In the genomic region with DNA sequence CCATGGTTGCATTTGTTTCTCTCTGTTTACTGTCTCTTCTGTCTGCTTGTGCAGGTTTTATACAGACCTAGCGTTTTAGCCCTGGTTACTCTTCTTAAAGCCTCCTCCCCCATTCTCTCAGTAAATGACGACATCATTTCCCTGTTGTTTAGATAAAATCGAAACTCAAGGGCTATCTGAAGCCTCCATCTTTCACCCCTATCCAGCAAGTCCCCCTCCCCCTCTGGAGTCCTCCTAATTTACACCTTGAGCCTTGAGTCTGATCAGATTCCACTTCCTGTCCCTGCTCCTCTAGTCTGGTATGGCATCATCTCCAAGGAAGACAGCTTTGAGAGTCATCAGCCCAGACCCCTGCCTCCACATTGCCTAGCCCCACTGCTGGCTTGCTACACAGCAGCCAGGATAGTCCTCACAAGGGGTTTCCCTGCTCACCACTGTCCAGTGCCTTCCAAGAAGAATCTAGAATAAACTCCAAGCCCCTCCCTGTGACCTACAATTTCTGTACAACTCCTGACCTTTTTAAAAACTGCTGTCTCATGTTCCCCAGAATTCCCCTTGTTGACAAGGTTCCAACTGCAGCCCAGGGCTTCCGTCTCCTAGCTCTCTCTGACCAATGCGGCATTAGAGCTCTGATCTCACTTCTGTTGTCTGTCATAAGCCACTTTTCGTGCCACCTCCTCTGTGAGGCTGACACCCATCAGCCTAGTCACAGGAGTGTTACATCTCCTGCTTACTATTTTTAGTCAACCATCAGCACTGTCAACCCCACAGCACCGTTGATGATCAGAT, we compare ENCODE assay signal across 9 mouse cellular contexts. TPM values are rescaled to one million over a fixed set of nuclear protein-coding genes. Genes with fewer than 3 reads are reported as not detected.
DNase-seq lines count a peak whose midpoint lies in the region; ATAC-seq and TF ChIP-seq lines count a peak whose summit lies in the region.
"Had no signal": no experiment of that assay in that cellular context is flagged by ENCODE, and none has a peak within 500 bp of the region (broad histone marks: within the 10 kb centered on the region; RNA-seq: fewer than 3 reads in every experiment).

No protein-coding gene starts in this region.

- 22% methylated on average over 7 of the region's 7 CpGs for WGBS in heart, embryonic 15.5 days
- 69% methylated on average over 7 of the region's 7 CpGs for WGBS in hindbrain, embryonic 16.5 days
- WGBS in midbrain, postnatal 0 days, result 75% methylated on average over 7 of the region's 7 CpGs

- H3K4me3 ChIP-seq in heart, embryonic 15.5 days, result no peak overlapping the region
- no peak overlapping the region for H3K4me3 ChIP-seq in hindbrain, embryonic 16.5 days (ENCODE audit: low read length)
- H3K4me3 ChIP-seq in midbrain, postnatal 0 days (ENCODE audit: low read depth, low read length), result no peak overlapping the region
- H3K4me3 ChIP-seq: lung, embryonic 15.5 days had no signal

- no peak overlapping the region for H3K9ac ChIP-seq in heart, embryonic 15.5 days
- H3K9ac ChIP-seq in hindbrain, embryonic 16.5 days (ENCODE audit: low read depth, low read length), result no peak overlapping the region
- no peak overlapping the region for H3K9ac ChIP-seq in midbrain, postnatal 0 days (replicated peaks; ENCODE audit: low read length, poor library complexity, severe bottlenecking)
- H3K9ac ChIP-seq: lung, embryonic 15.5 days had no signal

- ATAC-seq in heart, embryonic 15.5 days (replicated peaks; ENCODE audit: insufficient number of reproducible peaks, insufficient read depth, low FRiP score, low read depth), result no peak
- no peak for ATAC-seq in hindbrain, embryonic 16.5 days
- ATAC-seq in midbrain, postnatal 0 days (ENCODE audit: low FRiP score), result no peak

- H3K4me2 ChIP-seq in heart, embryonic 15.5 days, result peak overlapping the region; percentile 7; the same call in 1 of the 2 replicates
- H3K4me2 ChIP-seq in hindbrain, embryonic 16.5 days (ENCODE audit: low read length), result no peak overlapping the region
- H3K4me2 ChIP-seq in midbrain, postnatal 0 days (ENCODE audit: low read depth, low read length, poor library complexity, severe bottlenecking), result no peak overlapping the region
- H3K4me2 ChIP-seq: lung, embryonic 15.5 days had no signal

- no peaks in the 10 kb centered on the region for H3K9me3 ChIP-seq in heart, embryonic 15.5 days (replicated peaks)
- H3K9me3 ChIP-seq in hindbrain, embryonic 16.5 days (ENCODE audit: control insufficient read depth, low read length), result no peaks in the 10 kb centered on the region
- no peaks in the 10 kb centered on the region for H3K9me3 ChIP-seq in midbrain, postnatal 0 days (ENCODE audit: low read length)
- H3K9me3 ChIP-seq: lung, embryonic 15.5 days had no signal

- no peaks in the 10 kb centered on the region for H3K36me3 ChIP-seq in heart, embryonic 15.5 days
- no peaks in the 10 kb centered on the region for H3K36me3 ChIP-seq in hindbrain, embryonic 16.5 days (ENCODE audit: control insufficient read depth, insufficient read depth, low read length)
- H3K36me3 ChIP-seq in midbrain, postnatal 0 days (ENCODE audit: insufficient read depth, low read length), result no peaks in the 10 kb centered on the region
- H3K36me3 ChIP-seq: lung, embryonic 15.5 days had no signal

- H3K27me3 ChIP-seq in heart, embryonic 15.5 days, result no peaks in the 10 kb centered on the region
- no peaks in the 10 kb centered on the region for H3K27me3 ChIP-seq in hindbrain, embryonic 16.5 days (replicated peaks; ENCODE audit: control insufficient read depth, insufficient read depth, low read length)
- H3K27me3 ChIP-seq in midbrain, postnatal 0 days (ENCODE audit: insufficient read depth, low read length), result no peaks in the 10 kb centered on the region
- H3K27me3 ChIP-seq: lung, embryonic 15.5 days had no signal

- DNase-seq in CD4-positive helper T cell, adult 2 months (ENCODE audit: low read depth, low spot score), result peak; percentile 83
- peak; percentile 16 to 29 for DNase-seq in adrenal gland, adult 18-20 months (ENCODE audit: low spot score in 2 of 2)
- DNase-seq in lung, postnatal 25 days (ENCODE audit: low spot score), result peak; percentile 4
- DNase-seq in midbrain, postnatal 0 days (ENCODE audit: low spot score), result no peak
- no peak for DNase-seq in frontal cortex, postnatal 36 days (ENCODE audit: low spot score in 2 of 2)
- no peak for DNase-seq in layer of hippocampus, adult 9-10 months (ENCODE audit: low spot score)

- H3K4me1 ChIP-seq in heart, embryonic 15.5 days (replicated peaks), result peaks cover 8% of the 10 kb centered on the region
- H3K4me1 ChIP-seq in hindbrain, embryonic 16.5 days (ENCODE audit: control insufficient read depth, insufficient read depth, low read depth, low read length), result no peaks in the 10 kb centered on the region
- H3K4me1 ChIP-seq in midbrain, postnatal 0 days (ENCODE audit: insufficient read depth, low read length), result no peaks in the 10 kb centered on the region

- TF ChIP-seq CTCF in midbrain, postnatal 0 days (IDR thresholded peaks at IDR 0.05), result no peak

- H3K27ac ChIP-seq in heart, embryonic 15.5 days, result peak overlapping the region; percentile 37; the same call in 1 of the 2 replicates
- no peak overlapping the region for H3K27ac ChIP-seq in hindbrain, embryonic 16.5 days (ENCODE audit: low read depth, low read length)
- no peak overlapping the region for H3K27ac ChIP-seq in midbrain, postnatal 0 days (ENCODE audit: low read depth, low read length)
- H3K27ac ChIP-seq: lung, embryonic 15.5 days had no signal

RNA-seq across cellular contexts. Expression of gene Arl14, which starts 16.8 kb away (rescaled TPM):
- total RNA-seq in adrenal gland, adult 18-20 months (2021), result not detected
- polyA plus RNA-seq in heart, embryonic 15.5 days (2015; fragmentation: Nextera tagmentation; extraction: Ambion mirVana), result 0.15 TPM in 1 of 2 replicates, not detected in the other
- not detected in 2 replicates for polyA plus RNA-seq in hindbrain, embryonic 16.5 days (2015; fragmentation: Nextera tagmentation; extraction: Ambion mirVana)
- total RNA-seq in midbrain, postnatal 0 days (2014; rRNA removed), result not detected in 2 replicates
- polyA plus RNA-seq in midbrain, postnatal 0 days (2015; fragmentation: Nextera tagmentation; extraction: Ambion mirVana), result not detected in 2 replicates

Comparison
In these comparisons a context has a peak if more than half of its experiments do, and no peak if none do; other contexts are left out.
1. DNase-seq: peak in CD4-positive helper T cell, adult 2 months (single experiment), adrenal gland, adult 18-20 months (2 of 2) and lung, postnatal 25 days (single experiment); none in midbrain, postnatal 0 days (single experiment), frontal cortex, postnatal 36 days (0 of 2) and layer of hippocampus, adult 9-10 months (single experiment).